Mouse (Mus musculus) stomach, embryonic 16.5 days (tissue): ENCODE data around the gene Lrrn1. TPM values are rescaled to one million over a fixed set of nuclear protein-coding genes. Genes with fewer than 3 reads are reported as not detected.

Experiments
- ATAC-seq: fragments of 200-750 bp; cut with Nextera tagmentation; 2 replicates; pipeline ENCODE4 v1.8.0; 2017; ENCODE audit warnings: moderate number of reproducible peaks, moderate TSS enrichment; ENCODE audit not compliant: insufficient read depth, low FRiP score
- H3K27ac ChIP-seq: fragments of 300-500 bp; sonication (generic); 2 replicates; pipeline ENCODE4 v1.5.1; 2014; ENCODE audit warnings: low read length
- H3K27me3 ChIP-seq: fragments of 300-500 bp; sonication (generic); 2 replicates; pipeline ENCODE4 v1.6.1; 2014; ENCODE audit warnings: low read length, control low read depth, mixed read lengths; ENCODE audit not compliant: control insufficient read depth, insufficient read depth
- H3K36me3 ChIP-seq: fragments of 300-500 bp; sonication (generic); 2 replicates; pipeline ENCODE4 v1.6.1; 2014; ENCODE audit warnings: low read length; ENCODE audit not compliant: control insufficient read depth, insufficient read depth
- H3K4me1 ChIP-seq: fragments of 300-500 bp; sonication (generic); 2 replicates; pipeline ENCODE4 v1.6.1; 2014; ENCODE audit warnings: low read length, control low read depth, mixed read lengths; ENCODE audit not compliant: control insufficient read depth, insufficient read depth
- H3K4me2 ChIP-seq: fragments of 300-500 bp; sonication (generic); 2 replicates; pipeline ENCODE4 v1.6.1; 2014; ENCODE audit warnings: low read depth, low read length, mixed read lengths
- H3K4me3 ChIP-seq: fragments of 300-500 bp; sonication (generic); replicated peaks from 2 replicates; pipeline ENCODE4 v1.5.1; 2014; ENCODE audit warnings: mild to moderate bottlenecking, low read length
- H3K9ac ChIP-seq: fragments of 300-500 bp; sonication (generic); 2 replicates; pipeline ENCODE4 v1.6.1; 2014; ENCODE audit warnings: low read length
- H3K9me3 ChIP-seq: fragments of 300-500 bp; sonication (generic); replicated peaks from 2 replicates; pipeline ENCODE4 v1.6.1; 2016; ENCODE audit warnings: low read length, control low read depth; ENCODE audit not compliant: control insufficient read depth
- WGBS: fragments of 180-500 bp; shearing (Covaris S2); extraction: QIAGEN DNeasy Blood & Tissue Kit; methylation state at CpG from one replicate; pipeline ENCODE4 v1.1.7; 2014; 5-methylcytosine and 5-hydroxymethylcytosine counted together
- polyA plus RNA-seq: library from polyadenylated mRNA; unstranded; fragments of >200 nt; fragmentation: Nextera tagmentation; extraction: Ambion mirVana; gene quantifications from 2 replicates; pipeline ENCODE4 v1.2.1, GENCODE M21; 2015

Lrrn1 gene
- polyA plus RNA-seq, 1 experiment from 2014 or later, result 6.8 TPM

DNA sequence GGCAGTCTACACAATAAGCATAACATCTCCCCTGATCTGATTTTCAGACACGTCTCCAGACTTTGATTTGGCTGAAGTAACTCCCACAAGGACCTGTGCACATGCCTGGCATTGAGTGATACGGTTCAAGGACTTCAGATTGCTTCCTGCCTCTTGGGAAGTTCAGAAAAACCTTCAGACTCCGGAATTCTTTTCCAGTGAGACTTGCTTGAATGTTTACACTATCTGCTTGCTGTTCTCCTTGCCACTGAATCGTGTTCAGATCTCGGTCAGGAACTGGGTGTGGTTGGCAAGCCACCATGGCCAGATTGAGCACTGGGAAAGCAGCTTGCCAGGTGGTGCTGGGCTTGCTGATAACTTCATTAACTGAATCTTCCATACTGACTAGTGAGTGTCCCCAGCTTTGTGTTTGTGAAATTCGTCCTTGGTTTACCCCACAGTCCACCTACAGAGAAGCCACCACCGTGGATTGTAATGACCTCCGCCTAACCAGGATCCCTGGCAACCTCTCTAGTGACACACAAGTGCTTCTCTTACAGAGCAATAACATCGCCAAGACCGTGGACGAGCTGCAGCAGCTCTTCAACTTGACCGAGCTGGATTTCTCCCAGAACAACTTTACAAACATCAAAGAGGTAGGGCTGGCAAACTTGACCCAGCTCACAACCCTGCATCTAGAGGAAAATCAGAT lies 37.5 kb downstream of the Lrrn1 start:
- no peak for ATAC-seq
- Histone ChIP-seq H3K27me3 (no peaks in the 10 kb centered on the region), H3K9ac (no peak overlapping the region), H3K27ac (no peak overlapping the region), H3K9me3 (no peaks in the 10 kb centered on the region), H3K4me2 (no peak overlapping the region), H3K4me3 (no peak overlapping the region), H3K36me3 (no peaks in the 10 kb centered on the region), H3K4me1 (peaks cover 3% of the 10 kb centered on the region; the same call in 1 of the 2 replicates)
- 66% methylated on average over 12 of the region's 12 CpGs for WGBS

DNA sequence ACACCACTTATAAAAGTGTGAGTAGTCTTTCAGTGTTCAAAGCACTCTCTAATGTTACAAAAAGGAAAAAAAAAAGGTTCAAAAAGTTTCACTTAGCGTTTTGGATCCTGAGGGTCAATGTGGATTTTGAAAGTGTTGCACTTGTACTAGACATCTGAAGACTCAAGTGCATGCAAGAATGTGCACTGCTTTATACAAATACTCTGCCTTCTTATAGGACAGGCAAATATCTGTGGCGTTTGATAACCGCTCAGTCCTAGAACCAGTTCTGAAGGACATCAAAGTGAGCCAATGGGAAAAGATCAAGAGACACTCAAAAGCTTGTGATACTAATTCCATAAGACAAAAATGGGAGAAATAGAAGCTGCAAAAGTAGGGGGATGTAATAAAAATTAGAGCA lies 45.0 kb downstream of the Lrrn1 start:
- Histone ChIP-seq H3K36me3 (no peaks in the 10 kb centered on the region), H3K27me3 (no peaks in the 10 kb centered on the region), H3K4me1 (no peaks in the 10 kb centered on the region), H3K4me2 (no peak overlapping the region), H3K9me3 (no peaks in the 10 kb centered on the region), H3K27ac (no peak overlapping the region), H3K9ac (no peak overlapping the region), H3K4me3 (no peak overlapping the region)
- no peak for ATAC-seq
- 85% methylated on average over 3 of the region's 3 CpGs for WGBS

- no peak overlapping the region for H3K9ac ChIP-seq
- H3K4me1 ChIP-seq, result no peaks in the 10 kb centered on the region
- no peaks in the 10 kb centered on the region for H3K9me3 ChIP-seq
- WGBS, result 50% methylated on average over 3 of the region's 3 CpGs
- no peak for ATAC-seq
- H3K4me3 ChIP-seq, result no peak overlapping the region
- H3K27ac ChIP-seq, result no peak overlapping the region
- H3K27me3 ChIP-seq, result no peaks in the 10 kb centered on the region
- H3K4me2 ChIP-seq, result no peak overlapping the region
- H3K36me3 ChIP-seq, result no peaks in the 10 kb centered on the region
Measured at GRCm38 (mm10) chr6:107575405-107575804, 45.8 kb downstream of the Lrrn1 start.

DNA sequence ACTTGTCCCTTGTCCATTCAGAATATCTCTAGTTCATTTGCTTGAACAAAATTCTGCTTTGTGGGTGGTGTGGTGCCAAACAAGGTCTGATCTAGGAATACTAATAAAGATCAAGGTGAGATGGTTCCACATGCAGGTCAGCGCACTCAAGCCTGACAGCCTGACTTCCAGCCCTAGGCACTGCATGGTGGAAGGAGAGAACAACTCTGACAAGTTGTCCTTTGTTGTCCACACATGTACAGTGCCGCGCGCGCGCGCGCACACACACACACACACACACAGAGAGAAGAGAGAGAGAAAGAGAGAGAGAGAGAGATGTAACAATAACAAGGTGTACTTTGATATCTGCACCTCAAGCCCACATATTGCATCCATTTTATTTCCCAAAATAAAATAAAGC lies 47.7 kb downstream of the Lrrn1 start:
- Histone ChIP-seq H3K9me3 (no peaks in the 10 kb centered on the region), H3K4me1 (no peaks in the 10 kb centered on the region), H3K27ac (no peak overlapping the region), H3K4me2 (no peak overlapping the region), H3K9ac (no peak overlapping the region), H3K36me3 (no peaks in the 10 kb centered on the region), H3K4me3 (no peak overlapping the region), H3K27me3 (no peaks in the 10 kb centered on the region)
- 98% methylated on average over 8 of the region's 8 CpGs for WGBS
- ATAC-seq, result no peak

GRCm38 (mm10) chr6:107583759-107584383 lies 54.3 kb downstream of the Lrrn1 start:
- Histone ChIP-seq H3K4me3 (no peak overlapping the region), H3K27ac (no peak overlapping the region), H3K27me3 (no peaks in the 10 kb centered on the region), H3K9ac (no peak overlapping the region), H3K36me3 (no peaks in the 10 kb centered on the region), H3K4me2 (no peak overlapping the region), H3K4me1 (no peaks in the 10 kb centered on the region), H3K9me3 (no peaks in the 10 kb centered on the region)
- 91% methylated on average over 1 of the region's 1 CpGs for WGBS
- ATAC-seq, result no peak

GRCm38 (mm10) chr6:107605151-107605550 lies 75.6 kb downstream of the Lrrn1 start:
- no peaks in the 10 kb centered on the region for H3K36me3 ChIP-seq
- H3K4me1 ChIP-seq, result no peaks in the 10 kb centered on the region
- H3K9me3 ChIP-seq, result no peaks in the 10 kb centered on the region
- H3K4me2 ChIP-seq, result no peak overlapping the region
- no peak overlapping the region for H3K4me3 ChIP-seq
- H3K9ac ChIP-seq, result no peak overlapping the region
- no peak for ATAC-seq
- no peaks in the 10 kb centered on the region for H3K27me3 ChIP-seq
- H3K27ac ChIP-seq, result no peak overlapping the region

DNA sequence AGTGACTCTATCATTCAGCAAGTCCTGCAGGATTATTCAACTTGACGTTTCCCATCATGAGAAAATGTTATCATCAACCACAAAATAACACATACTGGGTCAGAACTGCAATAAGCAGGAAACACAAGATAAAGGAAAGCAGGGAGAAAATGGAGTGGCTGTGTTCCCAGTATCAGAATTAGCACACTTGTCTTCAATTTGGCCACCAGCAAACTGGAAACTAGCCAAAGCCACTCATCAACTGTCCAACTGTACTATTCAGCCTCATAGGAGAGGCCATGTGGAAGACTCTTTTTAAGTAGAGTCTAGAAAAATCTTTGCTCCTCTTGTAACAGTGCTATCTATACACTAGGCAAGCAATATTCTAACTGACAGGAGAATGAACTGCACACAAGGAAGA lies 84.7 kb downstream of the Lrrn1 start:
- Histone ChIP-seq H3K4me2 (no peak overlapping the region), H3K9me3 (no peaks in the 10 kb centered on the region), H3K4me3 (no peak overlapping the region), H3K27ac (no peak overlapping the region), H3K4me1 (no peaks in the 10 kb centered on the region), H3K27me3 (no peaks in the 10 kb centered on the region), H3K36me3 (no peaks in the 10 kb centered on the region), H3K9ac (no peak overlapping the region)
- ATAC-seq, result no peak
- 65% methylated on average over 1 of the region's 1 CpGs for WGBS
